ENCODE assay signal across 13 mouse cellular contexts in the genomic region with DNA sequence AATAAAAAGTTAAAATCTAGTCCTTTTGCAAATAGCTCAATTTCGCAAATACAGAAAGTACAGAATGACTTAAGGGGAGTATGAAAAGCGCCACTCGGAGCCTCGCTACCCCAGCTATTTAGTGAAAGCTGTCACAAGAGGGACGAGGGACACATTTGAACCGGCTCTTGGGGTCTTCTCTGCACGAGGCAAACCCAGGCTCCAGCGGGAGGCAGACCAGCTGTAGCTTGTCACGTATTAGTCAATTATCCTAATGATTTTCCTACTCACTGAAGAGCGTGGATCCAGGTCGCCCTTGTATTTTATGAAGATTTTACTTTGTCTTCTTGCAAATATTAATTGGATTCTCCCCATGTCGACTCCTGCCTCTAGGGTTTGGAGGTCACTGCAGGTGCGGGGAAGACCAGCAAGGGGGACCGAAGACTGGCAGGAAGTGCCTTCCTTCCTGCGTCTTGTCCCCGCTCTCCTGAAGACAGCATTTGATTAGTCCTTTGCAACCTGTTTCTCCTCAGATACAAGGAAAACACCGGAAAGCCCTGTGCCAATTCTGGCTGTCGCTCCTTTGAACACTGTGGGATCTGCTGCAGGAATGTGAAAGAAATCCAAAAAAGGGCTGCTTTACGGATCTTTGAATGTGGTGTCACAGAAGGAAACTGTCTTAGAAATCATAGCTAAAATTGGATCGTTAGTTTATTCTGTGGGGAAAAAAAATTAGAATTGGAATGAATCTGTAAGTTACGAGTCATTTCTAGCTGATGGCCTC.
"Had no signal": no experiment of that assay in that cellular context is flagged by ENCODE, and none has a peak within 500 bp of the region (broad histone marks: within the 10 kb centered on the region; RNA-seq: fewer than 3 reads in every experiment).

No protein-coding gene starts in this region.

- H3K27ac ChIP-seq: limb, embryonic 12.5 days; liver, embryonic 13.5 days; midbrain, embryonic 10.5 days; neural tube, embryonic 15.5 days had no signal

- H3K4me2 ChIP-seq: limb, embryonic 12.5 days; liver, embryonic 13.5 days; neural tube, embryonic 15.5 days had no signal

- H3K9ac ChIP-seq: limb, embryonic 12.5 days; liver, embryonic 13.5 days; neural tube, embryonic 15.5 days had no signal

- ATAC-seq: inflammation-experienced regulatory T-cells, adult 6 months; intestine, postnatal 0 days had no signal

- H3K4me3 ChIP-seq: limb, embryonic 12.5 days; liver, embryonic 13.5 days; midbrain, embryonic 10.5 days; myocyte; neural tube, embryonic 15.5 days had no signal

- H3K9me3 ChIP-seq: limb, embryonic 12.5 days; liver, embryonic 13.5 days; midbrain, embryonic 10.5 days; neural tube, embryonic 15.5 days had no signal

- H3K27me3 ChIP-seq: limb, embryonic 12.5 days; liver, embryonic 13.5 days; neural tube, embryonic 15.5 days had no signal

- H3K4me1 ChIP-seq: liver, embryonic 13.5 days had no signal

- DNase-seq: kidney, adult 8-10 months; kidney, postnatal 25 days; liver; liver, embryonic 13.5 days; midbrain, embryonic 14.5 days; right cerebral cortex, postnatal 14 days; thymus, postnatal 4 days had no signal

- H3K36me3 ChIP-seq: limb, embryonic 12.5 days; liver, embryonic 13.5 days; midbrain, embryonic 10.5 days; neural tube, embryonic 15.5 days had no signal
